Mouse (Mus musculus): Measurements from ENCODE around the gene Acbd6.

The Acbd6 gene

GRCm38 (mm10) chr1:155656321-155656720 is 98.4 kb downstream of the Acbd6 start:
- no peak for DNase-seq

DNA sequence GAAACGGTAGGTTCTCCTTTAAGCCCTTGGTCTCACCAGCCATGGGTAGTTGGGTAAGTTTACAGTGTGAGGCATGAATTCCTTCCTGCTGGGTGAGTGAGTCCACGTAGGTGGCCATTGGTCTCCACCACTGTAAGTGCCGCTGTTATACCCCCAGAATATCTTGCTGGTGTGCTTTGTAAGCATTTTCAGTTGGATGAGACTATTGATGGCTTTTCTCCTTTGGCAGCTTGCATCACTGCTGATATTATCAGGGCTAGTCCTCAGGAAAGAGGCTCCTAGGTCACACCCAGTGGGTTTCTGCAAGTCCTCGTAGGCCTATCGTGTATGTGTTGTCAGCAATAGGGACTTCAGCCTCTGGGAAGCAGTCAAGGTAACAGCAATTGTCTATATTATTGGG is 106.1 kb downstream of the Acbd6 start:
- DNase-seq, result peak in 1 of 2 experiments; percentile 2

DNA sequence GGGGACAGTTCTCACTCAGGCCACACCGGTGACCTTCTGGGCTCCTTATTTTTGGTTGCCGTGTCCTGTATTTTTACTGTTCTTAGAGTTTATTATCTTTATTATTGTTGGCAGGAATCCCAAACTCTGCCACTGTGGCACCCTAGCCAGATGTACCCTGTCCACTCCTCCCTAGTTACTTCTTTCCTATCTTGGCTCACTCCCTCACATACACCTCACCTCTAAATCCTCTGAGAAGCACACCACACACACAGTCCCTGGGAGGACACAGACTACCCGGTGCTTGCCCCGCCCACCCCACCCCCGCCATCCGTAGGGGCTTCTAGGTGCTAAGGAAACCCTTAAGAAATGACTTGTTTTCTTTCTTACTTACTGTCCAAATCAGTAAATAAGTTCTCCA is 117.7 kb downstream of the Acbd6 start:
- DNase-seq, result no peak

DNA sequence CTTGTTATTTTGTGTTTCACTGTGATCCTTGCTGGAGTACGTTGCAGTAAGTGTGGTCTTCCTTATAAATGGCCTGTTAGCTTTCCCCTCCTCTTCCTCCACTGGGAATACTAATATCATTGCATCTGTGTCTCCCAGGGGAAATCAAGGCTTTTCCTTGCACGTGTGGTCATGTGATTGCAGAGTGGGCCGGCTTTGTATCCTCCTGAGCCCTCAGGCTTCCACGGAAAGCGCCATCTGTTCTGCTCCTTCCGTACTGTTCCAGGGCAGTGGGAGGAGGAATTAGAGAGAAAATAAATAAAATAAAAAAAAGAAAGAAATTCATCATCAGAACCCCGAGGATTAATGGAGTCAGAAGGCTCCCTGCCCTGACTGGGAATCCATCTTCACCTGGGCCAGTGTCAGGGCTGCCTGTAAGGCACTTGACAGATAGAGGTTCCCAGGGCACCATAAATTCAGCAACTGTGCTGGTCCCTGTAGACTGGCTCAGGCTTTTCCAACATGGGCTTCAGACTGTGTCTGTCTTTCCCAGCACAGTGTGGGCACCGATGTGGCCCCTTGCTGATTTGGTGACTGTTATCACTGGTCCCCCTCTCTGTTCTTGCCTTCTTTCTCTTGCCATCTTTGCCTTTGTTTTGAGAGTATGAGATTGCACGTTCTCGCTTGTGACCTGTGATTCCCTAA is 123.3 kb downstream of the Acbd6 start:
- no peak for DNase-seq

GRCm38 (mm10) chr1:155686816-155687215 is 128.9 kb downstream of the Acbd6 start:
- DNase-seq, result no peak

DNA sequence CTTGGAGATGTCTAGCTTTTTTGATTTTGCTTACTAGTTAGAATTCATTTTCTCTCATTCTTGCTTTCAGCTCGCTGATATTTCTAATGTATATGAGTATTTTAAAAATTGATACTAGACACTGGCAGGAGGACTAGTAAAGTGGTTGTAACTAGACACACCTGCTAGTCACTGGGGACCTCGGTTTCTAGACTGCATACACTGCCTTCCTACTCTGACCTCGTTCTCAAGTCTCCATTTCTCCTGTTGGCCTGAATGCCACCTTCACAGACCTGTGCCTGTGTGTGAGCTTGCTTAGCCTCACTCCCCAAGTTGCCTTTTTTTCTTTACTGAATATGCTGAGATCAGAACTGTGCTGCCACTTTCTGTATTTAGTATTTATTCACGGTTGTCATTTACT is 131.2 kb downstream of the Acbd6 start:
- DNase-seq, result no peak

DNA sequence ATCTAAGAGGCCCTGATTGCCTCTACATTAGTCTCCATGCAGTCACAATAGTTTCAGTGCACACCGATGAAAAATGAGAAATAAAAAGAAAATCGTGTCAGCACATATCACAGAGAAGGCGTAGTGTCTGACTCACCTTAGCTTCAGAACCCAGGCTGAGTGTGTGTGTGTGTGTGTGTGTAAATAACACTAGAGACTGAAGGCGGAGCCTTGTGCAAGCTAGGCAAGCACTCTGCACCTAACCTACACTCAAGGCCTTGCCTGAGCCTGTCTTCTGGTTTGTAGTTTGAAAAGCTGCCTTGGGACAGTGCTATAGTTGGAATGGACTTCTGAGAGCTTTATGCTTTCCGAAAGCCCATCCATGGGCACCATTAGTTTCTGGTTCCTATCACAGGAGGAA is 131.6 kb downstream of the Acbd6 start:
- peak; percentile 9 to 23 for DNase-seq

- no peak for DNase-seq
Measured at GRCm38 (mm10) chr1:155692230-155692629, 134.3 kb downstream of the Acbd6 start.

DNA sequence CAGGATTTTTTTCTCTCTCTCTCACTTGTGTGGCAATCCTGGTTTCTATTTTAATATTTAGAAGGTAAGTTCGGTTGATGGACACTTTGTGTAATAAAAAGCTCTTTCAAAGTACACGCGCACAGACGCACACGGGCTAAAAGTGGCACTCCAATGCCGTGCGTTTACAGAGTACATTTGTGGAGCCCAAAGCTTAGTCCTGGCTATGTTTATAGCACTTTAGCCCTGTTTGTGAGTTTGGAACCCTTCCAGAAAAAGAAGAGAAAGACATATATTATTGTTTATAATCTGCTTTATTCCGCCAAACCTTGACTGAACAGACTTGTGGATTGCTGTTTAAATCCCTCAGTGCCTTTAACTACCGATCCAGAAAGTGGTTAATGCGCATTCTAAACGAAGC is 135.1 kb downstream of the Acbd6 start:
- DNase-seq, result no peak

- peak; percentile 25 to 48 for DNase-seq
Measured at GRCm38 (mm10) chr1:155693443-155693842, 135.5 kb downstream of the Acbd6 start.

DNA sequence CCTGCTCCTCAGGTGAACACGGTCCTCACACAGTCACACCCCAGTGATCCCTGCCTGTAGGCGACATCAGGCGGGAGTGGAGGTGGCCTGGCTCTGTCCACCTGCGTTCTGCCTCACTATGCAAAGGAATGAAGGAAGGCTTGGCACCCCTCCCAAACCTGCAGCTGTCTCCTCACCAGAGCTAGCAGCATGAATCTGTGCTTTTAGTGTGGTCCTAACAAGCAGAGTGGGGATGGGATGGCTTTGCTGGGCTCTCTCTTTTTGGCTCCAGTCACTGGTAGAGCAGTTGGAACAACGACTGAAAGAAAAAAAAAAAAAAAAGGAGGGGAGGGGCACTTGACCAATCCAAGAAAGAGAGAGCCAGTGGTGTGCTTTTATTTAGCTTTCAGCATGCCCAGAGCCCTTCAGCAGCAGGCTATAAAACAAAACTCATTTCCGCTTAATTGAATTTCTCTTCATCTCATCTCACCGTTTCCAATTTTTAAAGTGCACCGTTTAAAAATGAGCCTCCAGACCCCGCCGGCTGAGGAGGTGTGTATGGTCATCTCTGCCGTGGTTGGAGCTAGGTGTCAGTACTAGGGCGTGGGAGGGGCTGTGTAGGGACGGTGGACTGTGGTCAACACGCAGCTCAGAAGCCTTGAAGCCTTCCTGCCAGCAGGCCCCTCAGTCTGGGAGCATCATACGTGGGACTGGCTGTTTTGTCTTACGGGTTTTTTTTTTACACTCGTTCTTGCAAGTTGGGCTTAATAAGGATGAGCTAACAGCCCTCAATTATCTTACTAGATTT is 140.6 kb downstream of the Acbd6 start:
- DNase-seq, result no peak

- no peak for DNase-seq
Measured at GRCm38 (mm10) chr1:155700886-155701285, 143.0 kb downstream of the Acbd6 start.

GRCm38 (mm10) chr1:155703191-155703680 is 145.3 kb downstream of the Acbd6 start:
- DNase-seq, result no peak

DNA sequence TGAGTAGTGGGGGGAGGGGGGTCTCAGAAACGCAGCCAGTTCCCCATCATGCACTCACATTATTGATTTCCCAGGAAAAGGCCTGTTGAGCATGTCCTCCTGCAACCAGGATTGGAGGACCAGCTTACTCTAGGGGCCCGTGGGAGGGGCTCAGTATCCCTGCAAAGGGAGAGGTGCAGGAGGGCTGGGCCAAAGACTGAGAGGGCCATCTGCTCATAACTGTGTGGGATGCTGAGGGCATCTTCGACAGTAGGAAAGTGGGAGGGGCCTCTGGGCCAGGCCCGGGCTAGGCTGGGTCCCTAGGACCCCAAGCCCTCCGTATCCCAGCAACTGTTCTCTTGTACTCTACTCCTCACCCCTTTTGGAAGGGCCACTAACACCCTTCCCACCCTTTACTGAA is 146.3 kb downstream of the Acbd6 start:
- no peak for DNase-seq

GRCm38 (mm10) chr1:155713306-155713705 is 155.4 kb downstream of the Acbd6 start:
- DNase-seq, result no peak

DNA sequence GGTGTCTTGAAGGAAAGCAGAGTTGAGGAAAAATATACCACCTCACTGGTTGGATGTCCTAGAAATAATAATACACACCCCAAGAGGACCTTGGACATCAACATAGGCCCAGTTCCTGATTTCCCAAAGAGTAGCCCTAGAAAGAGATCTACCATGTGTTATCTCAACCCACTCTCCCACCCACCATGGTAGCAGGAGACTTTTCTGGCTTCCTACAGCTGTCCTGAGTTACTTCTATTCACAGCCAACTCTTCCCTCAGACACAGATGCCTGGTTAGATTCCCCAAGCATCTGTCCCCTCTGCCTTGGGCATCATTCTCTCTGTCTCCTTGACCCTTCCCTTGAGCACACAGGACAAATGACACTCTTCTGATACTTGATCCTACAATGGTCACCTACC is 157.4 kb downstream of the Acbd6 start:
- no peak for DNase-seq

- no peak for DNase-seq
Measured at GRCm38 (mm10) chr1:155717301-155717700, 159.4 kb downstream of the Acbd6 start.

GRCm38 (mm10) chr1:155718851-155719250 is 160.9 kb downstream of the Acbd6 start:
- no peak for DNase-seq

- no peak for DNase-seq
Measured at GRCm38 (mm10) chr1:155720006-155720405, 162.1 kb downstream of the Acbd6 start.

GRCm38 (mm10) chr1:155721443-155721842 is 163.5 kb downstream of the Acbd6 start:
- peak; percentile 28 to 46 for DNase-seq

DNA sequence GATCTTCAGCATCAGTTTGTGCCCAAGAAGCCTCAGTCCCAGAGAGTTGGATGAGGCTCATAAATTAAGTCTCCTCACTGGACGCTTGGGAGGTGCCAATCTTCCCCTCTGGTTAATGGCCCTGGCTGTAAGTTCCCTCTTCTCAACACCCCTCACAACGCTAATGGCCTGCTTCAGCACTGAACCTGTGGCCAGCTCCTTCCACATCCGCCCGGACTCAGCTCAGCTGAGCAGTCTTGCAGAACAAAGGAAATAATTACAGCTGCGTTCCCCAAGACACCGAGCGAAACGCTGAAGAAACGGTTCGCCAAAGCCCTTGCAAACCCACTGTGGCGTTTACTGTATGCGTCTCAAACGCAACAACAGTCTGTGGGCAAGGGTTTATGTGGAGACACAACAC is 164.3 kb downstream of the Acbd6 start:
- peak in 1 of 2 experiments; percentile 16 for DNase-seq

DNA sequence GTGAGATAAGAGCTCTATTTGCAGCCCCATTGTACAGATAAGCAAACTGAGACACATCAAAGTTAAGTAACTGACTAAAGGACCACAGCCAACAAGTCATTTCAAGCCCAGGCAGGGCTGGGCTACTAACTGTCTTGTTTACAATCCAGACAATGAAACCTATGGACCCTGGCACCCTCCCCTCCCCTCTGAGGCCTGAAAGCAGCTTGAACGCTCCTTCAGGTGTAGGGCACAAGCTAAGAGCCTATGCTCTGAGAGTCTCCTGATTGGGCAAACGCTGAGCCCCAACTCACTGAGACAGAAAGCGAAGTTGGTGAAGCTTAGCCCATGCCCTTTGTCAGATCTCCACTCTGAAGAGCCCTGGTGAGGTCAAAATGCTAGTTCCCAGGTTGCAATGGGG is 166.4 kb downstream of the Acbd6 start:
- no peak for DNase-seq

- no peak for DNase-seq
Measured at GRCm38 (mm10) chr1:155725876-155726275, 168.0 kb downstream of the Acbd6 start.

GRCm38 (mm10) chr1:155727830-155728229 is 169.9 kb downstream of the Acbd6 start:
- no peak for DNase-seq
